Mouse (Mus musculus): Measurements from ENCODE around the gene Fxyd4. TPM values are rescaled to one million over a fixed set of nuclear protein-coding genes. Genes with fewer than 3 reads are reported as not detected.

Fxyd4 gene
- polyA plus RNA-seq, 1 experiment from 2014 or later: 0.47 TPM

DNA sequence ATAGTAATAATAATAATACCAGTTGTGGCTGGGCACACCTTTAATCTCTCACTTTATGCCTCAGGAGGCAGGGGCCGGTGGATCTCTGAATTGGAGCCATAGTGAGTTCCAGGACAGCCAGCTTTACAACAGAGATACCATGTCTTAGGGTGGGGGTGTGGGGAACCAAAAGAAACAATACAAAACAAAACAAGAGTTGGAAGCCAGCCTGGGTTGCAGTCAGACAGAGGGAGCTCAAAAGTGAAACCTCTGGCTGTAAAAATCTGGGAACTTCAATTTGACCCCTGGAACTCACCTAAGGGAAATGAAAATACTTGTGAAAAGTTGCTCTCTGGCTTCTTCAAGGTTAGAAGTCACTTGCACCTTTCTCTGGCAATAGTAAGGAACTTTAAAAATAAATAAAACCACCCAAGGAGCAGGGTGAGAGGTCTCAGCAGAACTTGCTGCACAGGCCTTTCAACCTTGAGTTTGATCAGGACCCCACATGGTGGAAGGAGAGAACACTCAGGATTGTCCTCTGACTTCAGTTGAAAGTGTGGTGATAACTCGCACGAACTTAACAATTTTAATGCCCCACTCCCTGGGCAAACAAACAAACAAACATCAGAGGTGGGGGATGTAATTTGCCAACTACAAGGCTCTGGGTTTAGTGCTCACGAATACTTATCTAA is 32.1 kb downstream of the Fxyd4 start:
- no peak for ATAC-seq (ENCODE audit: insufficient read depth)
- 8% methylated on average over 4 of the region's 4 CpGs for WGBS (ENCODE audit: insufficient replicate concordance)
- Histone ChIP-seq H3K4me2 (peak overlapping the region; percentile 98), H3K27me3 (no peaks in the 10 kb centered on the region), H3K27ac (replicated peaks) (peak overlapping the region; percentile 84), H3K36me3 (replicated peaks) (no peaks in the 10 kb centered on the region), H3K4me1 (replicated peaks) (peaks cover 62% of the 10 kb centered on the region), H3K9ac (peak overlapping the region; percentile 63), H3K4me3 (replicated peaks) (peak overlapping the region; percentile 88), H3K9me3 (replicated peaks) (no peaks in the 10 kb centered on the region)

DNA sequence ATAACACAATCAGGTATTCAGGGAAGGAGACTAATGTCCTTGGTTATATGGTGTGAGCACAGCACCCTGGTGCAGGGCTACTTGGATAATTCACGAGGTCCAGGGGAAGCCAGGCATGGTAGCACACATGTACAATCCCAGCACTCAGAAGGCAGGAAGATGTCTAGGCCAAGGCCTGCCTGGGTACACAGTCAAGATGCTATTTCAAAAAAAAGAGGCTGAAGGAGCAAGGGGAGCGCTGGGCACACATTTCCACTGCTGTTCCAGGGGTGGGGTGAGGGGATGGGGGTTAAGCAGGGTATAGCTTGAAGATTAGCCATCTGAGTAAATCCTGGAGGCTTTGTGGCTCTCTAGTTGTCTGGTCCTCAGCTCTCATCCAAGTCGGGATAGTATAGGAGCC is 33.7 kb downstream of the Fxyd4 start:
- H3K27ac ChIP-seq (replicated peaks): peak overlapping the region; percentile 57
- H3K27me3 ChIP-seq: no peaks in the 10 kb centered on the region
- H3K9ac ChIP-seq: no peak overlapping the region
- peaks cover 59% of the 10 kb centered on the region for H3K4me1 ChIP-seq (replicated peaks)
- H3K36me3 ChIP-seq (replicated peaks): no peaks in the 10 kb centered on the region
- H3K9me3 ChIP-seq (replicated peaks): no peaks in the 10 kb centered on the region
- no peak for ATAC-seq (ENCODE audit: insufficient read depth)
- WGBS (ENCODE audit: insufficient replicate concordance): 78% methylated on average over 3 of the region's 3 CpGs
- H3K4me3 ChIP-seq (replicated peaks): no peak overlapping the region
- no peak overlapping the region for H3K4me2 ChIP-seq

DNA sequence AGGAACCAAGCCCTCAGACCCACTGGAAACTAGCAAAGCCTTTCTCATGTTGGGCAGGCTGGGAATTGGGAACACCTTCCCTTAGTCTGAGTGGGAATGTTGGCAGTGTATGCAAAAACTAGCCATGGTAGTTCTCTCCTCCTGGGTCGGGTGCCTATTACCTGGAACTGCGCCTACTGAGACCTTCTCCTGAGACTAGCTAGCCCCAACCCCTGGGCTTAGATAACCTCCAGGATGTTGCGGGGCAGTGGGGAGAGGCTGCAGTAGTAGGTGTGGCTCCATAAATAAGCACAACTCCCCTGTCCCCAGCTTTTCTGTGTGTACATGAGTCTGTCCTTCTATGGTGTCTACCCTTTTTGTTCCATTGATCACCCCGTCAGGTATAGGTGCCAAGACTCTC is 34.9 kb downstream of the Fxyd4 start:
- no peaks in the 10 kb centered on the region for H3K36me3 ChIP-seq (replicated peaks)
- H3K27ac ChIP-seq (replicated peaks): peak overlapping the region; percentile 57
- H3K9me3 ChIP-seq (replicated peaks): no peaks in the 10 kb centered on the region
- H3K4me1 ChIP-seq (replicated peaks): peaks cover 55% of the 10 kb centered on the region
- H3K4me3 ChIP-seq (replicated peaks): no peak overlapping the region
- peak overlapping the region; percentile 13; the same call in 1 of the 2 replicates for H3K4me2 ChIP-seq
- WGBS (ENCODE audit: insufficient replicate concordance): 38% methylated on average over 4 of the region's 4 CpGs
- no peak for ATAC-seq (ENCODE audit: insufficient read depth)
- no peaks in the 10 kb centered on the region for H3K27me3 ChIP-seq
- 0 out of 2 replicates have a peak overlapping the region, but pooled peaks have one; percentile 2 for H3K9ac ChIP-seq

DNA sequence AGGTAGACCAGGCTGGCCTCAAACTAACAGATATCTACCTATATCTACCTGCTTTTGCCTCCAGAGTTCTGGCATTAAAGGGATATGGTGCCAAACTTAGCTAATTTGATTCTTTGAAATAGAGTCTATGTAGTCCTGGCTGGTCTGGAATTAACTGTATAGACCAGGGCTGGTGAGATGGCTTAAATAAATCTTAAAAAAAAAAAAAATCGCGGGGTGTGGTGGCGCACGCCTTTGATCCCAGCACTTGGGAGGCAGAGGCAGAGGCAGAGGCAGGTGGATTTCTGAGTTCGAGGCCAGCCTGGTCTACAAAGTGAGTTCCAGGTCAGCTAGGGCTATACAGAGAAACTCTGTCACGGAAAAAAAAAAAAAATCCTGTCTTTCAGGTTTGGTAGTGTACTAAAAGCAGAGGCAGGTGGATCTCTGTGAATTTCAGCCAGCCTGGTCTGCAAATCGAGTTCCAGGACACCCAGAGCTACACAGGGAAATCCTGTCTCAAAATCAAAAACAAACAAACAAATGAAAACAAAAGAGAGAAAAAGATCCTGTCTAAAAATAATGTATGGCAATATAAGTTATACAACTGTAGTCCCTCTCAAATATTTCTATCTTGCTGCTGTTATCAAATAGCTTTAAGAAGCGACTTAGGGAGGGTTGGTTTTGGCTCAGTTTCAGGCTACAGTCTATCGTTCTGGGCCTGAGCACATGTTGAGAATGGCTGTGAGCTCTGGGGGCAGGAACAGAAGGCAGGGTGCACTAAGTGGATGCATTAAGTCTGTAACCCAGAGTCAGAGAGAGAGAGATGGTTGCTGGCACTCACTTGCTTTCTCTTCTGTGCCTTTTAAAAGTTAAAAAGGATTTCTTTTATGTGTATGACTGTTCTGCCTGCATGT is 35.7 kb downstream of the Fxyd4 start:
- Histone ChIP-seq H3K27me3 (no peaks in the 10 kb centered on the region), H3K4me2 (peak overlapping the region; percentile 13; the same call in 1 of the 2 replicates), H3K9me3 (replicated peaks) (no peaks in the 10 kb centered on the region), H3K4me1 (replicated peaks) (peaks cover 55% of the 10 kb centered on the region), H3K9ac (peak overlapping the region; percentile 6; the same call in 1 of the 2 replicates), H3K4me3 (replicated peaks) (no peak overlapping the region), H3K27ac (replicated peaks) (peak overlapping the region; percentile 76; the same call in 1 of the 2 replicates), H3K36me3 (replicated peaks) (no peaks in the 10 kb centered on the region)
- no peak for ATAC-seq (ENCODE audit: insufficient read depth)
- 56% methylated on average over 9 of the region's 9 CpGs for WGBS (ENCODE audit: insufficient replicate concordance)

DNA sequence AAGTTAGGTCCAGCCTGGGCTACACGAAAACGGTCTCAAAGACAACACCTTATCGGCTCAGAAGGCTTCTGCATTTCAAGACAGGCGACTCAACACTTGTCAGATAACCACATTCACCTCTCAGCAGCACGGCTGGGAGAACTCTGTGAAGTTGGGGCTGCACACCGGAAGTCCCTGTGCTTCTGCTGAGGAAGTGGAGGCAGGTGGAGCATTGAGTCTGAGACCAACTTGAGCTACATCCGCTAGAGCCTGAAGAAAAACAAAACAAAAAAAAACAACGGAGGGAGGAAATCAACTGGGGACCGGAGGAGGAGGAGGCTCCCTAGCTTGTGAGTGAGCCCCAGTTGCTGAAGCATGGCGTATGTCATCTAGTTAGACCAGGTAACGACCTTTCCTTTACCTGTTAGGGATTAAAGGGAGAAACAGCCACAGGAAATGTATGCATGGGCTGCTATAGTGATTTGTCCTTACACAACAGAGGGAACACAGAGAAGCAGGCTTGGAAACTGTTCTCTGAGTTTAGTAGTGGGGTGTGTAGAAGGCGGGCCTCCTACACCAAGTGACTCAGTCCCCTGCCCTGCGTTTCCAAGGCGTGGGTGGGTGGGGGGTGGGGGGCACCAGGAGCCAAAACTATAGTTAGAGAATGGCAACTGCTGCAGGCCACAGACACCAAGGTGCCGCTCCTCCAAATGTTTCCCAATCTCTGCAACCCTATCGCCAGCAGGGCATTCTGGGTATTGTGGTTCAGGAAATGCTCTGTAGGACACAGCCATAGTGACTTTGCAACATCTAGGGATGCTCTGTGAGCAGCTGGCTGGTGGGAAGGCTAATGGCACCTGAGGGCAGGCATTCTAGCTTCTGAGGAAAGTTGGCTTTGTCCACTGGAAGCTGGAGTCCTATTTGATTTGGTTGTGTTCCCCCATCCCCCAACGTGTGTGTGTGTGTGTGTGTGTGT is 37.1 kb downstream of the Fxyd4 start, which contains the start of gene Hnrnpf:
Hnrnpf (plus strand) TSS at position 199 of the 955 bp plus-strand sequence.
- peak; percentile 40 for ATAC-seq (ENCODE audit: insufficient read depth)
- WGBS (ENCODE audit: insufficient replicate concordance): 22% methylated on average over 17 of the region's 17 CpGs
- no peaks in the 10 kb centered on the region for H3K27me3 ChIP-seq
- peaks cover 51% of the 10 kb centered on the region for H3K4me1 ChIP-seq (replicated peaks)
- no peak within 1 kb of the TSS for H3K9ac ChIP-seq
- H3K27ac ChIP-seq (replicated peaks): peak within 1 kb of the TSS; percentile 76
- no peaks in the 10 kb centered on the region for H3K36me3 ChIP-seq (replicated peaks)
- H3K4me2 ChIP-seq: peak within 1 kb of the TSS; percentile 61
- H3K4me3 ChIP-seq (replicated peaks): peak within 1 kb of the TSS; percentile 29
- H3K9me3 ChIP-seq (replicated peaks): no peaks in the 10 kb centered on the region

DNA sequence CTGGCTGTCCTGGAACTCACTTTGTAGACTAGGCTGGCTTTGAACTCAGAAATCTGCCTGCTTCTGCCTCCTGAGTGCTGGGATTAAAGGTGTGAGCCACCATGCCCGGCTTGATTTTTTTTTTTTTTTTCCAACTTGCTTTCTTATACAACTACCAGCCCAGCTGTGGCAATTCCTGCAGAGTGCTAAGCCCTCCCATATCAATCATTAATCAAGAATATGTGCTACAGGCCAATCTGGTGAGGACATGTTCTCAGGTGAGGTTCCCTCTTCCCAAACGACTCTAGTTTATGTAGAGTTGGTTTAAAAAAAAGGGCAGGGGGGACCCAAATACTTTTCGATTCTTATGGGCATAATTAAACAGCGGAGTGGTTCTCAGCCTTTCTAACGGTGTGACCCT is 39.7 kb downstream of the Fxyd4 start:
- ATAC-seq (ENCODE audit: insufficient read depth): no peak
- Histone ChIP-seq H3K9me3 (replicated peaks) (no peaks in the 10 kb centered on the region), H3K9ac (no peak overlapping the region), H3K36me3 (replicated peaks) (no peaks in the 10 kb centered on the region), H3K4me2 (no peak overlapping the region), H3K27me3 (no peaks in the 10 kb centered on the region), H3K4me3 (replicated peaks) (no peak overlapping the region), H3K27ac (replicated peaks) (no peak overlapping the region), H3K4me1 (replicated peaks) (peaks cover 37% of the 10 kb centered on the region)
- 61% methylated on average over 5 of the region's 5 CpGs for WGBS (ENCODE audit: insufficient replicate concordance)

DNA sequence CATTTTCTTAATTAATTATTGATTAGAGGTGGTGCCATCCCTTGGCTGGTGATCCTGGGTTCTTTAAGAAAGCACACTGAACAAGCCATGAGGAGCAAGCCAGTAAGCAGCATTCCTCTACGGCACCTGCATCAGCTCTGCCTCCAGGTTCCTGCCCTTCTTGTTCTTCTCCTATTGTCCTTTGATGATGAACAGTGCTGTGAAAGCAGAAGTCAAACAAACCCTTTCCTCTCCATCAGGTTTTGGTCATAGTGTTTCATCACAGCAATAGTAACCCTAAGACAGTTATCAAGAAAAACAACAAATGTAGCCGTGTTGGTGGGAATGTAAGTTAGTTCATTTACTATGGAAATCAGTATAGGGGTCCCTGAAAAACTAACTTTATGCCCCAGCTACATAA is 44.1 kb downstream of the Fxyd4 start:
- no peaks in the 10 kb centered on the region for H3K27me3 ChIP-seq
- no peaks in the 10 kb centered on the region for H3K36me3 ChIP-seq (replicated peaks)
- no peak for ATAC-seq (ENCODE audit: insufficient read depth)
- H3K4me2 ChIP-seq: no peak overlapping the region
- no peaks in the 10 kb centered on the region for H3K9me3 ChIP-seq (replicated peaks)
- 75% methylated on average over 2 of the region's 2 CpGs for whole genome bisulfite sequencing (ENCODE audit: insufficient replicate concordance)
- H3K4me3 ChIP-seq (replicated peaks): no peak overlapping the region
- H3K9ac ChIP-seq: no peak overlapping the region
- H3K4me1 ChIP-seq (replicated peaks): peaks cover 36% of the 10 kb centered on the region
- no peak overlapping the region for H3K27ac ChIP-seq (replicated peaks)

DNA sequence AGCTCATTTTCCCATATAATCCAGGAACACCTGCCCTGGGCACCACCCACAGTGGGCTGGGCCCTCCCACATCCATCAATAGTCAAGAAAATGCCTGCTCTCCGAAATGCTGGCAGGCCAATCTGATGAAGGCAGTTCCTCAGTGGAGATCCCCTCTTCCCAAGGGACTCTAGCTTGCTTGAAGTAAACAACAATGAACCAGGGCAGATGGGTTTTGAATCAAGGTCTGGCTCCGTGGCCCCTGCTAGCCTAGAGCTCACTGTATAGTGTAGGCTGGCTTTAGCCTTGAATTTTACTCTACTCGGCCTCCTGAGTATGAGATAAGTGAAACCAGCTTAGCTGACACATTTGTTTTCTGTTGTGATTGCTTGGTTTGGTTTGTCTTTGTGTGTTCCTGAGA is 45.1 kb downstream of the Fxyd4 start:
- H3K27ac ChIP-seq (replicated peaks): no peak overlapping the region
- 56% methylated on average over 3 of the region's 3 CpGs for WGBS (ENCODE audit: insufficient replicate concordance)

DNA sequence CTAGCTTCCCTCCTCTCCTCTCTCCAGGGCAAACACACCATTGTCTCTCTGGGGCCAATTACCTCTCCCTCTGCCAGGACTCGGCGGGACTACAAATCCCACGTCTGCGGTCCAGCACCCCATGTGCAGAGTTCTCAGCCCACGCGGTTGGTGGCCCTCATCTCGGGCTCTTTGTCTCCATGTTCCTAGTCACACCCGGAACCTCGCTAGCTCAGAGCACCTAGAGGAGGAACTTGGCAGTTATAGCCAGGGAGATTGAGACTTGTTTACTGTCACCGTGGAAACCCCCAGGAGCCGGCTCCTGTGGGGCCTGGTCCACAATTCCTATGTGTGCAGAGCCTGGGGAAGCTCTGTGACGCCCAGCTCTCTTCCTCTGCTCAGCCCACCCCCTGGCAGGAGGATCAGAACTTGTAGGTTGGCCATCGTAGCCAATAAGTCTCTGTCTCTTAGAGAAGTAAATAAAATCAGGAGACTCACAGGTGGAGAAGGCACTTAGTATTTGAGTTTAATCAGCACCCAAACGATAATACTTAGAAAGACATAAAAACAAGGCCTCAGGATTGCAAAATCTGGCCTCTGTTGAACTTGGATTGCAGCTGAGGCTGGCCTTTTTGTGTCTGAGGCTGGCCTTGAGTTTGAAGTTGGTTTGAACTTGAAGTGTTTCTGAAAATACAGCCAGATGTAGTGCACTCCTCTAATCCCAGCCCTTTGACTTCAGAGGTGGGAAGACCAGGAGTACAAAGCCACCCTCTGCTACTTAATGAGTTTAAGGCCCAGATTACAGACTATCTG is 45.9 kb downstream of the Fxyd4 start:
- Histone ChIP-seq H3K4me3 (replicated peaks) (no peak overlapping the region), H3K27me3 (no peaks in the 10 kb centered on the region), H3K9ac (no peak overlapping the region), H3K27ac (replicated peaks) (no peak overlapping the region), H3K4me2 (no peak overlapping the region), H3K36me3 (replicated peaks) (no peaks in the 10 kb centered on the region), H3K9me3 (replicated peaks) (no peaks in the 10 kb centered on the region), H3K4me1 (replicated peaks) (peaks cover 54% of the 10 kb centered on the region)
- WGBS (ENCODE audit: insufficient replicate concordance): 46% methylated on average over 14 of the region's 14 CpGs
- ATAC-seq (ENCODE audit: insufficient read depth): no peak

More for the DNA sequence above, 45.1 kb downstream of the Fxyd4 start:
- no peaks in the 10 kb centered on the region for H3K27me3 ChIP-seq
- H3K4me1 ChIP-seq (replicated peaks): peaks cover 46% of the 10 kb centered on the region
- no peak overlapping the region for H3K4me2 ChIP-seq
- H3K9ac ChIP-seq: no peak overlapping the region
- no peaks in the 10 kb centered on the region for H3K9me3 ChIP-seq (replicated peaks)
- H3K36me3 ChIP-seq (replicated peaks): no peaks in the 10 kb centered on the region
- ATAC-seq (ENCODE audit: insufficient read depth): no peak
- no peak overlapping the region for H3K4me3 ChIP-seq (replicated peaks)

DNA sequence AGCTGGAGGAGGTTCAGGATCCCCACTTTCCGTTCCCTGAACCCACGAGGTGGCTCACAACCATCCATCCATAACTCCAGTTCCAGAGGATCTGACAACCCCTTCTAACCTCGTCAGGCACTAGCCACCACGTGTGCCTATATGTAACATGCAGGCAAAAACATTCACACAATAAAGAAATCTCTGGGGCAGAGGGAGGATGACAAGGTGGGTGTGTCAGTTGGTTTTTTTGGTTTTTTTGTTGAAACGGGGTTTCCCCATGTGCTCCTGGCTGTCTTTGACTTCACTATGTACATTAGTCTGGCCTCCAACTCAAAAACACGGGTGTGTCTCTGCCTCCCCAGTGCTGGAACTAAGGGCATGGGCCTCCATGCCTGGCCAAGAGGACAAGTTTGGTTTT is 47.2 kb downstream of the Fxyd4 start:
- peaks cover 62% of the 10 kb centered on the region for H3K4me1 ChIP-seq (replicated peaks)
- no peaks in the 10 kb centered on the region for H3K36me3 ChIP-seq (replicated peaks)
- no peak for ATAC-seq (ENCODE audit: insufficient read depth)
- H3K27ac ChIP-seq (replicated peaks): peak overlapping the region; percentile 93; the same call in 1 of the 2 replicates
- H3K9me3 ChIP-seq (replicated peaks): no peaks in the 10 kb centered on the region
- no peak overlapping the region for H3K4me2 ChIP-seq
- no peak overlapping the region for H3K4me3 ChIP-seq (replicated peaks)
- no peaks in the 10 kb centered on the region for H3K27me3 ChIP-seq
- no peak overlapping the region for H3K9ac ChIP-seq
- whole genome bisulfite sequencing (ENCODE audit: insufficient replicate concordance): 50% methylated on average over 6 of the region's 6 CpGs

Measured in liver, embryonic 15.5 days (tissue).